Mouse (Mus musculus): ENCODE results near the gene Clpp.

DNA sequence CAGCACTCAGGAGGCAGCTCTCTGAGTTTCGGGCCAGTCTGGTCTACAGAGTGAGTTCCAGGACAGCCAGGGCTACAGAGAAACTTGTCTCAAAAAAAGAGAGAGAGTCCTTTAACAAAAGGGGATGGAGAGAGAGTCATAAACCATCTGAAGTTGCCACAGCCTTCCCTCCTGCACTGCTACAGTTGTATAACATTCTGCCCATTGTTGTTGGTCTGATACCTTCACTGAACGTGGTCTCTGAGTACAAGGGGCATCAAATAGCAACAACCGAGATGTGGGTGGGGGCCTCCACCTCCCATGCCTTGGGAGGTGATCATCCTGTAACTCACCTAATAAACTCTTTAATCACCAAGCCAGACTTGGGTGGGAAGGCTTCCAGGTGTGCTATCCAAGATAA is 4.4 kb upstream of the Clpp start:
- TF ChIP-seq CTCF (IDR thresholded peaks at IDR 0.05), result no peak
- TF ChIP-seq EP300 (IDR thresholded peaks at IDR 0.05; ENCODE audit: insufficient read depth, low read depth, low read length), result no peak
